Mouse (Mus musculus) gonadal fat pad, adult 2 months (tissue): ENCODE measurements around the gene Dtymk. TPM values are rescaled to one million over a fixed set of nuclear protein-coding genes. Genes with fewer than 3 reads are reported as not detected.
"Not testable (repeated sequence)": the region's sequence is repeated elsewhere in the genome, so short reads cannot be mapped to it uniquely, and the experiment has no call there.

Experiments used
- DNase-seq: peaks from one replicate; pipeline ENCODE4 v3.0.0-alpha.2; 2012; ENCODE audit warnings: low read depth
- polyA plus RNA-seq: library from polyadenylated mRNA; depleted of rRNA; stranded (reverse); fragments of >200 nt; gene quantifications from 2 replicates; pipeline ENCODE4 v1.2.3, GENCODE M21; 2012; rRNA removed

Dtymk gene
- 44.9 and 49.2 TPM in 2 replicates for polyA plus RNA-seq

GRCm38 (mm10) chr1:93801741-93802238 lies at the start of gene Dtymk:
TSS of gene Dtymk (minus strand) at chr1:93801934.
- no peak for DNase-seq

GRCm38 (mm10) chr1:93845766-93846366 lies 44.1 kb upstream of the Dtymk start:
- DNase-seq, result not testable (repeated sequence)

- not testable (repeated sequence) for DNase-seq
Observed at GRCm38 (mm10) chr1:93838569-93838968, 36.8 kb upstream of the Dtymk start.

GRCm38 (mm10) chr1:93837335-93837734 lies 35.6 kb upstream of the Dtymk start:
- DNase-seq, result no peak

GRCm38 (mm10) chr1:93836532-93836913 lies 34.8 kb upstream of the Dtymk start:
- DNase-seq, result no peak

GRCm38 (mm10) chr1:93835876-93836531 lies 34.3 kb upstream of the Dtymk start:
- DNase-seq, result no peak

- no peak for DNase-seq
Observed at GRCm38 (mm10) chr1:93835211-93835610, 33.5 kb upstream of the Dtymk start.

GRCm38 (mm10) chr1:93834671-93835150 lies 33.0 kb upstream of the Dtymk start:
- DNase-seq, result no peak

GRCm38 (mm10) chr1:93832754-93833360 lies 31.1 kb upstream of the Dtymk start:
- DNase-seq, result not testable (repeated sequence)

GRCm38 (mm10) chr1:93826540-93826835 lies 24.8 kb upstream of the Dtymk start:
- no peak for DNase-seq

- no peak for DNase-seq
Observed at GRCm38 (mm10) chr1:93825771-93826539, 24.2 kb upstream of the Dtymk start.

GRCm38 (mm10) chr1:93825105-93825674 lies 23.5 kb upstream of the Dtymk start:
- peak; percentile 95 for DNase-seq

- DNase-seq, result no peak
Observed at GRCm38 (mm10) chr1:93824609-93825008, 22.9 kb upstream of the Dtymk start, which contains the start of gene D2hgdh. TSS of gene D2hgdh (plus strand) at chr1:93824909.

GRCm38 (mm10) chr1:93823796-93824495 lies 22.2 kb upstream of the Dtymk start:
- no peak for DNase-seq

- no peak for DNase-seq
Observed at GRCm38 (mm10) chr1:93818722-93819121, 17.0 kb upstream of the Dtymk start.

GRCm38 (mm10) chr1:93817823-93818532 lies 16.2 kb upstream of the Dtymk start:
- DNase-seq, result no peak

GRCm38 (mm10) chr1:93811495-93812039 lies 9.8 kb upstream of the Dtymk start:
- no peak for DNase-seq

GRCm38 (mm10) chr1:93810011-93810410 lies 8.3 kb upstream of the Dtymk start:
- no peak for DNase-seq

GRCm38 (mm10) chr1:93808871-93809270 lies 7.1 kb upstream of the Dtymk start:
- DNase-seq, result no peak
